Mouse (Mus musculus): ENCODE measurements around the gene Itch. TPM values are rescaled to one million over a fixed set of nuclear protein-coding genes. Genes with fewer than 3 reads are reported as not detected.

Gene Itch
- total and polyA plus RNA-seq, 3 experiments, result 15.2 to 53.6 (median 18.1) TPM

DNA sequence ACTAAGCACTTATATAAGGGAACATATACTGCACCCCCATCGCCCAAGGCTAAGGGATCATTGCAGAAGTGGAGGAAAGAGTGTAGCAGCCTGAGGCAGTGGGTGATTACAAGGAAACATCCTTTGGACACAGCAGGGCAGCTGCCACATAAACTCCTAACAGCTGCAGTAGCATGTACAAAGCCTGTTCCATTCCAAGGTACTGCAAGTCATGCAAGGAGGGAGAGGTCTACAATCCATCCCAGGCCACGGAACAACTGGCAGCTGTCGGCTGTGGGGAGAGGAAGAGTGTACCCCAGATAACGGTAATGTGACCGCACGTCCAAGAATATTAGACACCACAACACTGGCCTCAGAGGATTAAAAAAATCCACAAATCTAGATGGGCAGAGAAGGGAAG, 132.2 kb downstream of the Itch start:
- Histone ChIP-seq H3K4me3 (ENCODE audit: control insufficient read depth in 1 of 2, insufficient read depth in 1 of 2, low read depth in 2 of 2, low read length in 2 of 2) (no peak overlapping the region), H3K9me3 (replicated peaks; ENCODE audit: insufficient read depth, low read length) (no peaks in the 10 kb centered on the region), H3K4me1 (ENCODE audit: control insufficient read depth in 1 of 2, insufficient read depth in 2 of 2, low read length in 2 of 2) (no peaks in the 10 kb centered on the region), H3K27me3 (ENCODE audit: control insufficient read depth in 1 of 2, insufficient read depth in 2 of 2, low read length in 2 of 2) (no peaks in the 10 kb centered on the region), H3K9ac (ENCODE audit: control insufficient read depth, low read depth, low read length, poor library complexity, severe bottlenecking) (no peak overlapping the region), H3K79me2 (ENCODE audit: control insufficient read depth, insufficient read depth, low read length, poor library complexity) (no peaks in the 10 kb centered on the region), H3K36me3 (ENCODE audit: control insufficient read depth in 1 of 2, insufficient read depth in 2 of 2, low read length in 2 of 2) (no peaks in the 10 kb centered on the region), H3K27ac (ENCODE audit: control insufficient read depth, low read depth, low read length) (no peak overlapping the region)
- TF ChIP-seq MAZ (IDR thresholded peaks at IDR 0.05; ENCODE audit: low read depth, low read length) (no peak), ZKSCAN1 (IDR thresholded peaks at IDR 0.05; ENCODE audit: low read depth, low read length) (no peak), USF1 (IDR thresholded peaks at IDR 0.05; ENCODE audit: low read depth, low read length) (no peak), MYB (IDR thresholded peaks at IDR 0.05; ENCODE audit: low read depth, low read length) (no peak), GABPA (IDR thresholded peaks at IDR 0.05; ENCODE audit: low read depth, low read length) (no peak), NELFE (IDR thresholded peaks at IDR 0.05; ENCODE audit: low read depth, low read length) (no peak), MAFK (IDR thresholded peaks at IDR 0.05; ENCODE audit: borderline replicate concordance, low read depth, low read length) (no peak)
- no peak for DNase-seq (ENCODE audit: low read depth, low spot score)

GRCm38 (mm10) chr2:155266896-155267295, 133.6 kb downstream of the Itch start:
- Histone ChIP-seq H3K9me3 (replicated peaks; ENCODE audit: insufficient read depth, low read length) (no peaks in the 10 kb centered on the region), H3K4me3 (ENCODE audit: control insufficient read depth in 1 of 2, insufficient read depth in 1 of 2, low read depth in 2 of 2, low read length in 2 of 2) (no peak overlapping the region), H3K27ac (ENCODE audit: control insufficient read depth, low read depth, low read length) (no peak overlapping the region), H3K9ac (ENCODE audit: control insufficient read depth, low read depth, low read length, poor library complexity, severe bottlenecking) (no peak overlapping the region), H3K4me1 (ENCODE audit: control insufficient read depth in 1 of 2, insufficient read depth in 2 of 2, low read length in 2 of 2) (no peaks in the 10 kb centered on the region), H3K79me2 (ENCODE audit: control insufficient read depth, insufficient read depth, low read length, poor library complexity) (no peaks in the 10 kb centered on the region), H3K36me3 (ENCODE audit: control insufficient read depth in 1 of 2, insufficient read depth in 2 of 2, low read length in 2 of 2) (no peaks in the 10 kb centered on the region), H3K27me3 (ENCODE audit: control insufficient read depth in 1 of 2, insufficient read depth in 2 of 2, low read length in 2 of 2) (no peaks in the 10 kb centered on the region)
- TF ChIP-seq NRF1 (IDR thresholded peaks at IDR 0.05; ENCODE audit: insufficient read depth, low read depth, low read length, poor library complexity, severe bottlenecking), result no peak
- TF ChIP-seq BHLHE40 (IDR thresholded peaks at IDR 0.05; ENCODE audit: borderline replicate concordance, low read depth, low read length), result no peak
- DNase-seq (ENCODE audit: low read depth, low spot score), result no peak

GRCm38 (mm10) chr2:155271957-155272356, 138.6 kb downstream of the Itch start:
- Histone ChIP-seq H3K9ac (ENCODE audit: control insufficient read depth, low read depth, low read length, poor library complexity, severe bottlenecking) (no peak overlapping the region), H3K27me3 (ENCODE audit: control insufficient read depth in 1 of 2, insufficient read depth in 2 of 2, low read length in 2 of 2) (no peaks in the 10 kb centered on the region), H3K36me3 (ENCODE audit: control insufficient read depth in 1 of 2, insufficient read depth in 2 of 2, low read length in 2 of 2) (no peaks in the 10 kb centered on the region), H3K4me1 (ENCODE audit: control insufficient read depth in 1 of 2, insufficient read depth in 2 of 2, low read length in 2 of 2) (no peaks in the 10 kb centered on the region), H3K9me3 (replicated peaks; ENCODE audit: insufficient read depth, low read length) (no peaks in the 10 kb centered on the region), H3K27ac (ENCODE audit: control insufficient read depth, low read depth, low read length) (no peak overlapping the region), H3K79me2 (ENCODE audit: control insufficient read depth, insufficient read depth, low read length, poor library complexity) (no peaks in the 10 kb centered on the region), H3K4me3 (ENCODE audit: control insufficient read depth in 1 of 2, insufficient read depth in 1 of 2, low read depth in 2 of 2, low read length in 2 of 2) (no peak overlapping the region)
- DNase-seq (ENCODE audit: low read depth, low spot score), result peak; percentile 76
- TF ChIP-seq SMC3 (IDR thresholded peaks at IDR 0.05; ENCODE audit: low read depth, low read length) (peak; percentile 90), NRF1 (IDR thresholded peaks at IDR 0.05; ENCODE audit: insufficient read depth, low read depth, low read length, poor library complexity, severe bottlenecking) (0 out of 2 replicates have a peak, but pooled peaks have one; percentile 7), MYC (IDR thresholded peaks at IDR 0.05; ENCODE audit: low read depth, low read length) (no peak), USF2 (IDR thresholded peaks at IDR 0.05; ENCODE audit: borderline replicate concordance in 1 of 2, insufficient read depth in 1 of 2, low read depth in 1 of 2, low read length in 2 of 2) (no peak), CTCF (IDR thresholded peaks at IDR 0.05 in 2 of 3, conservative IDR thresholded peaks at IDR 0.05 in 1 of 3; ENCODE audit: control insufficient read depth in 1 of 3, insufficient read depth in 1 of 3, low read depth in 2 of 3, low read length in 3 of 3, poor library complexity in 1 of 3, severe bottlenecking in 1 of 3) (peak; percentile 52 to 92 (median 74)), ZC3H11A (IDR thresholded peaks at IDR 0.05; ENCODE audit: low read depth, low read length) (peak; percentile 59), ZNF384 (IDR thresholded peaks at IDR 0.05; ENCODE audit: low read depth, low read length) (no peak), MYB (IDR thresholded peaks at IDR 0.05; ENCODE audit: low read depth, low read length) (no peak), HCFC1 (IDR thresholded peaks at IDR 0.05; ENCODE audit: low read depth, low read length) (no peak), RAD21 (IDR thresholded peaks at IDR 0.05; ENCODE audit: low read depth, low read length) (peak; percentile 69)
